Mouse (Mus musculus): Measurements from ENCODE around the gene Rexo2. TPM values are rescaled to one million over a fixed set of nuclear protein-coding genes. Genes with fewer than 3 reads are reported as not detected.

The Rexo2 gene
- polyA plus RNA-seq, 1 experiment from 2014 or later: 76.5 TPM

GRCm38 (mm10) chr9:48504741-48505365 is 24.4 kb upstream of the Rexo2 start:
- no peaks in the 10 kb centered on the region for H3K27me3 ChIP-seq (ENCODE audit: control insufficient read depth, insufficient read depth, low read length)
- DNase-seq (ENCODE audit: low spot score) (no peak), ATAC-seq (ENCODE audit: insufficient number of reproducible peaks, low FRiP score, low TSS enrichment, low read depth) (no peak)
- no peak overlapping the region for H3K27ac ChIP-seq (replicated peaks; ENCODE audit: low read depth, low read length)
- H3K36me3 ChIP-seq (ENCODE audit: control insufficient read depth, insufficient read depth, low read length): no peaks in the 10 kb centered on the region
- H3K4me2 ChIP-seq (ENCODE audit: low read depth, severe bottlenecking): no peak overlapping the region
- no peak overlapping the region for H3K9ac ChIP-seq (ENCODE audit: low read length)
- H3K4me3 ChIP-seq (ENCODE audit: low read depth, low read length): no peak overlapping the region
- no peaks in the 10 kb centered on the region for H3K9me3 ChIP-seq (ENCODE audit: control insufficient read depth, low read length)
- no peaks in the 10 kb centered on the region for H3K4me1 ChIP-seq (ENCODE audit: control insufficient read depth, insufficient read depth, low read length)
- 83% methylated on average over 8 of the region's 8 CpGs for WGBS

- Histone ChIP-seq H3K4me3 (ENCODE audit: low read depth, low read length) (no peak overlapping the region), H3K4me1 (ENCODE audit: control insufficient read depth, insufficient read depth, low read length) (no peaks in the 10 kb centered on the region), H3K9me3 (ENCODE audit: control insufficient read depth, low read length) (no peaks in the 10 kb centered on the region), H3K4me2 (ENCODE audit: low read depth, severe bottlenecking) (no peak overlapping the region), H3K27me3 (ENCODE audit: control insufficient read depth, insufficient read depth, low read length) (no peaks in the 10 kb centered on the region), H3K36me3 (ENCODE audit: control insufficient read depth, insufficient read depth, low read length) (no peaks in the 10 kb centered on the region), H3K27ac (replicated peaks; ENCODE audit: low read depth, low read length) (no peak overlapping the region), H3K9ac (ENCODE audit: low read length) (no peak overlapping the region)
- ATAC-seq (ENCODE audit: insufficient number of reproducible peaks, low FRiP score, low TSS enrichment, low read depth) (no peak), DNase-seq (ENCODE audit: low spot score) (no peak)
- 61% methylated on average over 2 of the region's 2 CpGs for WGBS
These were observed 22.6 kb upstream of the Rexo2 start for GRCm38 (mm10) chr9:48503001-48503400.

DNA sequence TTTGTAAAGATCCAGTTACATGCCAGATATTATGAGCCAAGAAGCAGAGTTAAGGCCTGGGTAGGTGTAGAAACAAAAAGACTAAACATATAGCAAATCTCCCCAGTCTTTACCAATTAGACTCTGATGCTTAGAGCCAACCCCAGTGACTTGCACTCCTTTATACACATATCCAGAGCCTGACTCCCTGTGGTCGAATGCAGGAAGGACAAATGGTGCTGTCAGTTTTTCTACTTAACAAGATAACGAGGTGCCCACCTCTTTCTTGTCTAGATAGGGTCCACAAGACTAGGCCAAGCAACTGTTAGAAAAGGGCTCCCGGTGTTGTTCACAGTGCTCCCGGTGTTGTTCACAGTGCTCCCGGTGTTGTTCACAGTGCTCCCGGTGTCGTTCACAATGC is 20.8 kb upstream of the Rexo2 start:
- no peak for DNase-seq (ENCODE audit: low spot score)
- no peak for ATAC-seq (ENCODE audit: insufficient number of reproducible peaks, low FRiP score, low TSS enrichment, low read depth)
- Histone ChIP-seq H3K36me3 (ENCODE audit: control insufficient read depth, insufficient read depth, low read length) (no peaks in the 10 kb centered on the region), H3K9me3 (ENCODE audit: control insufficient read depth, low read length) (no peaks in the 10 kb centered on the region), H3K27ac (replicated peaks; ENCODE audit: low read depth, low read length) (no peak overlapping the region), H3K9ac (ENCODE audit: low read length) (no peak overlapping the region), H3K4me3 (ENCODE audit: low read depth, low read length) (no peak overlapping the region), H3K4me2 (ENCODE audit: low read depth, severe bottlenecking) (no peak overlapping the region), H3K4me1 (ENCODE audit: control insufficient read depth, insufficient read depth, low read length) (no peaks in the 10 kb centered on the region), H3K27me3 (ENCODE audit: control insufficient read depth, insufficient read depth, low read length) (no peaks in the 10 kb centered on the region)
- 82% methylated on average over 7 of the region's 7 CpGs for WGBS

DNA sequence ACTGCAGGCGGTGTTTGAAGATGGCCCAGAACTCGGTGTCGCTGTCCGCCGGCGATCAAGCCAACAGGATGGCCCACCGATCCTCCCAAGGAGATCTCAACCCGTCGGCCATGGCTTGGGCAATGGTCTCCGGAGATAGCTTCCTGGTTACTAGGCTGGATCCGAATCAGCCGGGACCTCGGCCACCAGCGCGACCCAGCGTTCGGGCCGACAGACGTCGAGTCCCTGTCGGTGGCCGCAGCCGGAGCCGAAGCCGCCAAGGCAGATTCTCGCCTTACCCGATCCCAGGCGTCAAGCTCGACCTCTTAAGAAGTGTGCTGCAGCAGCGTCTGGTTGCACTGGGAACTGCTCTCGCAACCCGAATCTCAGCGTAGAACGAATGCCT is 15.1 kb upstream of the Rexo2 start:
- Histone ChIP-seq H3K36me3 (ENCODE audit: control insufficient read depth, insufficient read depth, low read length) (peaks cover 11% of the 10 kb centered on the region), H3K9ac (ENCODE audit: low read length) (peak overlapping the region; percentile 94), H3K27ac (replicated peaks; ENCODE audit: low read depth, low read length) (peak overlapping the region; percentile 55; the same call in 1 of the 2 replicates), H3K9me3 (ENCODE audit: control insufficient read depth, low read length) (no peaks in the 10 kb centered on the region), H3K4me3 (ENCODE audit: low read depth, low read length) (peak overlapping the region; percentile 78), H3K27me3 (ENCODE audit: control insufficient read depth, insufficient read depth, low read length) (no peaks in the 10 kb centered on the region), H3K4me2 (ENCODE audit: low read depth, severe bottlenecking) (peak overlapping the region; percentile 83), H3K4me1 (ENCODE audit: control insufficient read depth, insufficient read depth, low read length) (no peaks in the 10 kb centered on the region)
- WGBS: 2% methylated on average over 34 of the region's 34 CpGs
- DNase-seq (ENCODE audit: low spot score) (no peak), ATAC-seq (ENCODE audit: insufficient number of reproducible peaks, low FRiP score, low TSS enrichment, low read depth) (no peak; the same call in 1 of the 2 replicates)

DNA sequence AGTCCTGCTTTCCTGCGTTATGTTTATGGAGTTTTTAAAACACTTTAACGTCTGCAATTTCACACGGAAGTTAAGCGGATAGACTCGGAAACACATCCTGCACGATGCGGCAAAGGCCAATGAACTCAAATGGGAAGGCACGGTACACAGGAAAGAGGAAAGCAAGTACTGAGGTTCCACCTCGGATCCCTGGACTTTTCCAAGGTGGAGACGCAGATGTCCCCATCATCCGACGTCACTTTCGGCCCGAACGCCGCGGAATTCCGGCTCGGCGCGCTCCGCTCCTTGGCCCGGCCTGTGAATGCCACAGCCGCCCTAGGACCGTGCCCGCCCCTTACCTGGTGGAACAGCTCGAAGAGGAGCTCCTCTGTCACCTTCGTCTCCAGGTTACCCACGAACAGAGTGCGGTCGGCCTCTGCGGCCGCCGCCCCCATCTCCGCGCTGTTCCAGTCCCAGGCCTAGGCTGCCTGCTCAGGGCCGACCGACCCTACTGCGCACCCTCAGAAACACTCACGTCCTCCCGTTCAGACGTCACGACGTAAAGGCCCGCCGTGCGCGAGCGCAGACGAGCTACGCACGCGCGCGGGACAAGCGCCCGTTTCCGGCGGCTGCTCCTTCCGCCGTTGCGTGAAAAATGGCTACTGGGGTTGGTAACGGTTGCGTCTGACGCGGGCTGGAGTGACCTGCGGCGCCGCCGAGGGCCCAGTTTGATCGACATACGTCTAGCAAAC is 14.6 kb upstream of the Rexo2 start, which contains the start of the genes Rbm7 and Gm5617:
Gene Rbm7, minus strand, starts transcription at position 483 of the 731 bp plus-strand sequence.
Gene Gm5617, plus strand, starts transcription at position 626 of the 731 bp plus-strand sequence.
- no peaks in the 10 kb centered on the region for H3K27me3 ChIP-seq (ENCODE audit: control insufficient read depth, insufficient read depth, low read length)
- H3K9me3 ChIP-seq (ENCODE audit: control insufficient read depth, low read length): no peaks in the 10 kb centered on the region
- H3K27ac ChIP-seq (replicated peaks; ENCODE audit: low read depth, low read length): peak within 1 kb of the TSS; percentile 55; the same call in 1 of the 2 replicates
- under 1% methylated on average over 71 of the region's 72 CpGs for WGBS
- ATAC-seq (ENCODE audit: insufficient number of reproducible peaks, low FRiP score, low TSS enrichment, low read depth) (peak; percentile 96), DNase-seq (ENCODE audit: low spot score) (peak; percentile 95)
- H3K4me3 ChIP-seq (ENCODE audit: low read depth, low read length): peak within 1 kb of the TSS; percentile 78
- H3K36me3 ChIP-seq (ENCODE audit: control insufficient read depth, insufficient read depth, low read length): peaks cover 13% of the 10 kb centered on the region
- H3K9ac ChIP-seq (ENCODE audit: low read length): peak within 1 kb of the TSS; percentile 94
- no peaks in the 10 kb centered on the region for H3K4me1 ChIP-seq (ENCODE audit: control insufficient read depth, insufficient read depth, low read length)
- peak within 1 kb of the TSS; percentile 83 for H3K4me2 ChIP-seq (ENCODE audit: low read depth, severe bottlenecking)

- H3K9ac ChIP-seq (ENCODE audit: low read length): no peak overlapping the region
- WGBS: 27% methylated on average over 20 of the region's 20 CpGs
These were observed 1.1 kb upstream of the Rexo2 start for GRCm38 (mm10) chr9:48481214-48482134.

GRCm38 (mm10) chr9:48479838-48480410 is 499 bp downstream of the Rexo2 start:
- H3K9ac ChIP-seq (ENCODE audit: low read length): peak overlapping the region; percentile 83
- H3K4me2 ChIP-seq (ENCODE audit: low read depth, severe bottlenecking): peak overlapping the region; percentile 89
- H3K4me1 ChIP-seq (ENCODE audit: control insufficient read depth, insufficient read depth, low read length): no peaks in the 10 kb centered on the region; the same call in 1 of the 2 replicates
- H3K27ac ChIP-seq (replicated peaks; ENCODE audit: low read depth, low read length): no peak overlapping the region
- 7% methylated on average over 24 of the region's 25 CpGs for WGBS
- H3K36me3 ChIP-seq (ENCODE audit: control insufficient read depth, insufficient read depth, low read length): no peaks in the 10 kb centered on the region; the same call in 1 of the 2 replicates
- H3K4me3 ChIP-seq (ENCODE audit: low read depth, low read length): peak overlapping the region; percentile 94
- H3K27me3 ChIP-seq (ENCODE audit: control insufficient read depth, insufficient read depth, low read length): no peaks in the 10 kb centered on the region
- H3K9me3 ChIP-seq (ENCODE audit: control insufficient read depth, low read length): no peaks in the 10 kb centered on the region
- DNase-seq (ENCODE audit: low spot score): no peak
- ATAC-seq (ENCODE audit: insufficient number of reproducible peaks, low FRiP score, low TSS enrichment, low read depth): peak; percentile 75

More at GRCm38 (mm10) chr9:48481214-48482134, 1.1 kb upstream of the Rexo2 start:
- H3K36me3 ChIP-seq (ENCODE audit: control insufficient read depth, insufficient read depth, low read length): no peaks in the 10 kb centered on the region; the same call in 1 of the 2 replicates
- H3K4me2 ChIP-seq (ENCODE audit: low read depth, severe bottlenecking): peak overlapping the region; percentile 89
- DNase-seq (ENCODE audit: low spot score) (peak; percentile 29), ATAC-seq (ENCODE audit: insufficient number of reproducible peaks, low FRiP score, low TSS enrichment, low read depth) (no peak)
- H3K4me1 ChIP-seq (ENCODE audit: control insufficient read depth, insufficient read depth, low read length): no peaks in the 10 kb centered on the region; the same call in 1 of the 2 replicates
- no peaks in the 10 kb centered on the region for H3K9me3 ChIP-seq (ENCODE audit: control insufficient read depth, low read length)
- no peaks in the 10 kb centered on the region for H3K27me3 ChIP-seq (ENCODE audit: control insufficient read depth, insufficient read depth, low read length)
- no peak overlapping the region for H3K27ac ChIP-seq (replicated peaks; ENCODE audit: low read depth, low read length)
- peak overlapping the region; percentile 94 for H3K4me3 ChIP-seq (ENCODE audit: low read depth, low read length)
